Mouse (Mus musculus) limb, embryonic 12.5 days (tissue): Measurements from ENCODE around the gene Slc9a5. TPM values are rescaled to one million over a fixed set of nuclear protein-coding genes. Genes with fewer than 3 reads are reported as not detected.

Experiments used
- ATAC-seq: fragments of 200-750 bp; cut with Nextera tagmentation; 2 replicates; pipeline ENCODE4 v1.8.0; 2017; ENCODE audit warnings: low read depth, moderate TSS enrichment; ENCODE audit not compliant: insufficient number of reproducible peaks, insufficient read depth, low FRiP score, low TSS enrichment
- H3K27ac ChIP-seq: fragments of 300-500 bp; sonication (generic); 2 replicates; pipeline ENCODE4 v1.5.1; 2016; ENCODE audit warnings: mild to moderate bottlenecking, moderate library complexity
- H3K27me3 ChIP-seq: fragments of 300-500 bp; sonication (generic); 2 replicates; pipeline ENCODE4 v1.6.1; 2016; ENCODE audit warnings: mild to moderate bottlenecking, moderate library complexity
- H3K36me3 ChIP-seq: fragments of 300-500 bp; sonication (generic); 2 replicates; pipeline ENCODE4 v1.6.1; 2016; ENCODE audit warnings: mild to moderate bottlenecking, moderate library complexity
- H3K4me1 ChIP-seq: fragments of 300-500 bp; sonication (generic); replicated peaks from 2 replicates; pipeline ENCODE4 v1.6.1; 2016
- H3K4me2 ChIP-seq: fragments of 300-500 bp; sonication (generic); 2 replicates; pipeline ENCODE4 v1.6.1; 2016; ENCODE audit warnings: mild to moderate bottlenecking, moderate library complexity
- H3K4me3 ChIP-seq: fragments of 300-500 bp; sonication (generic); replicated peaks from 2 replicates; pipeline ENCODE4 v1.5.1; 2016; ENCODE audit warnings: mild to moderate bottlenecking
- H3K9ac ChIP-seq: fragments of 300-500 bp; sonication (generic); replicated peaks from 2 replicates; pipeline ENCODE4 v1.6.1; 2016; ENCODE audit warnings: mild to moderate bottlenecking, moderate library complexity
- H3K9me3 ChIP-seq: fragments of 300-500 bp; sonication (generic); 2 replicates; pipeline ENCODE4 v1.6.1; 2016; ENCODE audit warnings: mild to moderate bottlenecking, moderate library complexity
- WGBS: fragments of 180-500 bp; shearing (Covaris S2); methylation state at CpG from one replicate; pipeline ENCODE4 v1.1.7; 2016; 5-methylcytosine and 5-hydroxymethylcytosine counted together
- polyA plus RNA-seq: library from polyadenylated mRNA; unstranded; fragments of >200 nt; fragmentation: Nextera tagmentation; extraction: Ambion mirVana; gene quantifications from 2 replicates; pipeline ENCODE4 v1.2.1, GENCODE M21; 2016

The Slc9a5 gene
- polyA plus RNA-seq, 1 experiment from 2014 or later, result 7.0 TPM

- peak overlapping the region; percentile 90; the same call in 1 of the 2 replicates for H3K27ac ChIP-seq
- no peak for ATAC-seq
These were observed 3.3 kb upstream of the Slc9a5 start for GRCm38 (mm10) chr8:105345061-105345975.

GRCm38 (mm10) chr8:105346611-105347427 lies 1.8 kb upstream of the Slc9a5 start:
- Histone ChIP-seq H3K4me3 (peak overlapping the region; percentile 75), H3K27ac (peak overlapping the region; percentile 90), H3K27me3 (no peaks in the 10 kb centered on the region; the same call in 1 of the 2 replicates), H3K4me2 (peak overlapping the region; percentile 94), H3K36me3 (no peaks in the 10 kb centered on the region), H3K9ac (peak overlapping the region; percentile 70), H3K4me1 (peaks cover 32% of the 10 kb centered on the region), H3K9me3 (no peaks in the 10 kb centered on the region)
- under 1% methylated on average over 34 of the region's 34 CpGs for WGBS
- ATAC-seq, result 0 out of 2 replicates have a peak, but pooled peaks have one; percentile 8

More at GRCm38 (mm10) chr8:105345061-105345975, 3.3 kb upstream of the Slc9a5 start:
- no peak overlapping the region for H3K9ac ChIP-seq
- no peaks in the 10 kb centered on the region for H3K9me3 ChIP-seq
- no peaks in the 10 kb centered on the region for H3K27me3 ChIP-seq
- peak overlapping the region; percentile 94 for H3K4me2 ChIP-seq
- WGBS, result 65% methylated on average over 7 of the region's 7 CpGs
- H3K4me3 ChIP-seq, result no peak overlapping the region
- peaks cover 28% of the 10 kb centered on the region for H3K4me1 ChIP-seq
- H3K36me3 ChIP-seq, result no peaks in the 10 kb centered on the region

- Histone ChIP-seq H3K4me2 (peak within 1 kb of the TSS; percentile 94), H3K27ac (peak within 1 kb of the TSS; percentile 90), H3K27me3 (no peaks in the 10 kb centered on the region; the same call in 1 of the 2 replicates), H3K9me3 (no peaks in the 10 kb centered on the region), H3K9ac (peak within 1 kb of the TSS; percentile 83), H3K4me3 (peak within 1 kb of the TSS; percentile 75), H3K36me3 (no peaks in the 10 kb centered on the region), H3K4me1 (peaks cover 32% of the 10 kb centered on the region)
- ATAC-seq, result peak; percentile 87
- WGBS, result under 1% methylated on average over 53 of the region's 53 CpGs
These were observed 1.0 kb upstream of the Slc9a5 start, which contains the start of gene Fhod1 for GRCm38 (mm10) chr8:105347428-105348221. Gene Fhod1 (minus strand): TSS chr8:105347953.

- peak overlapping the region; percentile 94 for H3K4me2 ChIP-seq
- H3K27me3 ChIP-seq, result no peaks in the 10 kb centered on the region; the same call in 1 of the 2 replicates
- 0 out of 2 replicates have a peak, but pooled peaks cover 7% of the 10 kb centered on the region for H3K36me3 ChIP-seq
- H3K4me3 ChIP-seq, result peak overlapping the region; percentile 75
- peak overlapping the region; percentile 83 for H3K9ac ChIP-seq
- peaks cover 40% of the 10 kb centered on the region for H3K4me1 ChIP-seq
- H3K27ac ChIP-seq, result peak overlapping the region; percentile 90
- H3K9me3 ChIP-seq, result no peaks in the 10 kb centered on the region
- ATAC-seq, result 0 out of 2 replicates have a peak, but pooled peaks have one; percentile 4
- under 1% methylated on average over 30 of the region's 48 CpGs for WGBS
These were observed 591 bp downstream of the Slc9a5 start for GRCm38 (mm10) chr8:105349096-105349771.

- no peak overlapping the region for H3K27ac ChIP-seq
- H3K4me1 ChIP-seq, result peaks cover 45% of the 10 kb centered on the region
- no peaks in the 10 kb centered on the region for H3K9me3 ChIP-seq
- H3K36me3 ChIP-seq, result 0 out of 2 replicates have a peak, but pooled peaks cover 11% of the 10 kb centered on the region
- peak overlapping the region; percentile 94 for H3K4me2 ChIP-seq
- H3K9ac ChIP-seq, result no peak overlapping the region; the same call in 1 of the 2 replicates
- no peaks in the 10 kb centered on the region; the same call in 1 of the 2 replicates for H3K27me3 ChIP-seq
- H3K4me3 ChIP-seq, result peak overlapping the region; percentile 75
- 35% methylated on average over 7 of the region's 7 CpGs for WGBS
- no peak for ATAC-seq
These were observed 1.5 kb downstream of the Slc9a5 start for GRCm38 (mm10) chr8:105350186-105350585.

GRCm38 (mm10) chr8:105353583-105354135 lies 5.0 kb downstream of the Slc9a5 start:
- Histone ChIP-seq H3K9me3 (no peaks in the 10 kb centered on the region), H3K4me3 (no peak overlapping the region), H3K4me2 (no peak overlapping the region), H3K27me3 (no peaks in the 10 kb centered on the region; the same call in 1 of the 2 replicates), H3K36me3 (peaks cover 45% of the 10 kb centered on the region), H3K9ac (no peak overlapping the region), H3K27ac (no peak overlapping the region), H3K4me1 (peaks cover 29% of the 10 kb centered on the region)
- 83% methylated on average over 8 of the region's 8 CpGs for WGBS
- ATAC-seq, result no peak

GRCm38 (mm10) chr8:105354549-105354948 lies 5.9 kb downstream of the Slc9a5 start:
- Histone ChIP-seq H3K27me3 (no peaks in the 10 kb centered on the region; the same call in 1 of the 2 replicates), H3K4me3 (no peak overlapping the region), H3K9ac (no peak overlapping the region), H3K9me3 (no peaks in the 10 kb centered on the region), H3K36me3 (peaks cover 50% of the 10 kb centered on the region), H3K27ac (no peak overlapping the region), H3K4me1 (peaks cover 29% of the 10 kb centered on the region), H3K4me2 (no peak overlapping the region)
- 67% methylated on average over 4 of the region's 4 CpGs for WGBS
- ATAC-seq, result no peak

- H3K4me2 ChIP-seq, result no peak overlapping the region
- H3K4me1 ChIP-seq, result peaks cover 21% of the 10 kb centered on the region
- H3K27ac ChIP-seq, result no peak overlapping the region
- no peak overlapping the region for H3K9ac ChIP-seq
- 63% methylated on average over 26 of the region's 26 CpGs for WGBS
- peaks cover 50% of the 10 kb centered on the region for H3K36me3 ChIP-seq
- no peaks in the 10 kb centered on the region; the same call in 1 of the 2 replicates for H3K27me3 ChIP-seq
- H3K9me3 ChIP-seq, result no peaks in the 10 kb centered on the region
- no peak overlapping the region for H3K4me3 ChIP-seq
- ATAC-seq, result no peak
These were observed 6.8 kb downstream of the Slc9a5 start for GRCm38 (mm10) chr8:105355179-105356024.

- peaks cover 18% of the 10 kb centered on the region for H3K4me1 ChIP-seq
- no peaks in the 10 kb centered on the region for H3K27me3 ChIP-seq
- ATAC-seq, result no peak
- no peaks in the 10 kb centered on the region for H3K9me3 ChIP-seq
- H3K9ac ChIP-seq, result no peak overlapping the region
- 87% methylated on average over 14 of the region's 14 CpGs for WGBS
- H3K36me3 ChIP-seq, result peaks cover 50% of the 10 kb centered on the region
- H3K4me3 ChIP-seq, result no peak overlapping the region
- no peak overlapping the region for H3K4me2 ChIP-seq
- H3K27ac ChIP-seq, result no peak overlapping the region
These were observed 8.0 kb downstream of the Slc9a5 start for GRCm38 (mm10) chr8:105356681-105357080.
